Mouse (Mus musculus) lung, embryonic 16.5 days (tissue): ENCODE measurements around the gene Kcnj10. TPM values are rescaled to one million over a fixed set of nuclear protein-coding genes. Genes with fewer than 3 reads are reported as not detected.
A peak's percentile ranks its signal among the peaks of the same experiment; 100 is the strongest.

Experiments
- ATAC-seq: fragments of 200-750 bp; cut with Nextera tagmentation; 2 replicates; pipeline ENCODE4 v1.8.0; 2017; ENCODE audit warnings: low read depth, mild to moderate bottlenecking, moderate library complexity
- H3K27ac ChIP-seq: fragments of 300-500 bp; sonication (generic); 2 replicates; pipeline ENCODE4 v1.5.1; 2014; ENCODE audit warnings: mild to moderate bottlenecking, control low read depth, low read length
- H3K27me3 ChIP-seq: fragments of 300-500 bp; sonication (generic); 2 replicates; pipeline ENCODE4 v1.6.1; 2014; ENCODE audit warnings: low read depth, low read length, mixed read lengths; ENCODE audit not compliant: control insufficient read depth, insufficient read depth
- H3K36me3 ChIP-seq: fragments of 300-500 bp; sonication (generic); 2 replicates; pipeline ENCODE4 v1.6.1; 2014; ENCODE audit warnings: low read length; ENCODE audit not compliant: control insufficient read depth, insufficient read depth
- H3K4me1 ChIP-seq: fragments of 300-500 bp; sonication (generic); replicated peaks from 2 replicates; pipeline ENCODE4 v1.6.1; 2014; ENCODE audit warnings: low read length, mixed read lengths; ENCODE audit not compliant: control insufficient read depth, insufficient read depth
- H3K4me2 ChIP-seq: fragments of 300-500 bp; sonication (generic); 2 replicates; pipeline ENCODE4 v1.6.1; 2014; ENCODE audit warnings: low read depth, low read length, control low read depth
- H3K4me3 ChIP-seq: fragments of 300-500 bp; sonication (generic); 2 replicates; pipeline ENCODE4 v1.5.1; 2014; ENCODE audit warnings: mild to moderate bottlenecking, low read length, control low read depth
- H3K9ac ChIP-seq: fragments of 300-500 bp; sonication (generic); 2 replicates; pipeline ENCODE4 v1.6.1; 2014; ENCODE audit warnings: low read length, control low read depth
- H3K9me3 ChIP-seq: fragments of 300-500 bp; sonication (generic); 2 replicates; pipeline ENCODE4 v1.6.1; 2016; ENCODE audit warnings: low read length; ENCODE audit not compliant: control insufficient read depth
- WGBS: fragments of 180-500 bp; shearing (Covaris S2); extraction: QIAGEN DNeasy Blood & Tissue Kit; methylation state at CpG from one replicate; pipeline ENCODE4 v1.1.7; 2014; 5-methylcytosine and 5-hydroxymethylcytosine counted together
- polyA plus RNA-seq: library from polyadenylated mRNA; unstranded; fragments of >200 nt; fragmentation: Nextera tagmentation; extraction: Ambion mirVana; gene quantifications from 2 replicates; pipeline ENCODE4 v1.2.1, GENCODE M21; 2015

Kcnj10 gene
- polyA plus RNA-seq, 1 experiment from 2014 or later, result 0.20 TPM

DNA sequence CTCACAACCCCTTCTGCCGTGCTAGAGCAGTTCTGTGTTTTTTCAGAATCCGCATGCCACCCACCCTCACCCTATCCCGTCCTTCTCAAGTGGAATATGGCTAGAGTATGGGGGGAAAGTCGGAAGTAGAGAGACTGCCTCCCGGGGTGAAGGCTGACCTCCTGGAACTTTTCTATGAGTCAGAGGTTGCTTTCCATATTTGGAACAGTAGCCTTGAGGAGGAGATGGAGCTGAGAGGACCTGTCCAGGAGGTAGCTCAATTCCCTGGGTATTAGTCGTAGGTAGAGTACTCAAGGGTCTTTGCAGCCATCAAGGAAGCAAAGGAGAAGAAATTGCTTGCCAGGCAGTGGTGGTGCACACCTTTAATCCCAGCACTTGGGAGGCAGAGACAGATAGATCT, 11.0 kb downstream of the Kcnj10 start:
- H3K9me3 ChIP-seq, result no peaks in the 10 kb centered on the region
- H3K9ac ChIP-seq, result no peak overlapping the region
- H3K27ac ChIP-seq, result no peak overlapping the region
- peaks cover 10% of the 10 kb centered on the region for H3K4me1 ChIP-seq
- 55% methylated on average over 6 of the region's 6 CpGs for WGBS
- ATAC-seq, result no peak
- no peak overlapping the region for H3K4me3 ChIP-seq
- no peak overlapping the region for H3K4me2 ChIP-seq
- no peaks in the 10 kb centered on the region for H3K36me3 ChIP-seq
- H3K27me3 ChIP-seq, result no peaks in the 10 kb centered on the region; the same call in 1 of the 2 replicates

DNA sequence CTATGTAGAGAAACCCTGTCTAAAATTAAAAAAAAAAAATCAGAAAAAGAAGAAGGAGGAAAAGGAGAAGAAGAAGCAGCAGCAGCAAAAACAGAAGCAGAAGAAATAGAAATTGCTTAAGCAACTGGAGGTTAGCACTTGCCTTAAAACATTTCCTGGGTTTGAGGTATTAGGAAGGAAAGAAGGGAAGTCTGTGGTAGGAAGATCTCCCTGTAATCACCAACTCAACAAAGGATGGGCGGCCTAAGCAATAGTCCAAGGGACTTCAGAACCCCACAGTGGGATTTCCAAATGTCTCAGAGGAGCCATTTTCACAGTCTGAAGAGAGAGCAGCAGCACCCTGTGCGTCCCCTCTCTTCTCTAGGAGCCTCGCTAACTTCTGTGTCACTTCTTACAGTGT, 11.4 kb downstream of the Kcnj10 start:
- ATAC-seq, result no peak
- Histone ChIP-seq H3K27ac (no peak overlapping the region), H3K4me3 (no peak overlapping the region), H3K4me1 (peaks cover 10% of the 10 kb centered on the region), H3K9me3 (no peaks in the 10 kb centered on the region), H3K27me3 (no peaks in the 10 kb centered on the region; the same call in 1 of the 2 replicates), H3K4me2 (no peak overlapping the region), H3K36me3 (no peaks in the 10 kb centered on the region), H3K9ac (no peak overlapping the region)
- WGBS, result 76% methylated on average over 3 of the region's 3 CpGs

DNA sequence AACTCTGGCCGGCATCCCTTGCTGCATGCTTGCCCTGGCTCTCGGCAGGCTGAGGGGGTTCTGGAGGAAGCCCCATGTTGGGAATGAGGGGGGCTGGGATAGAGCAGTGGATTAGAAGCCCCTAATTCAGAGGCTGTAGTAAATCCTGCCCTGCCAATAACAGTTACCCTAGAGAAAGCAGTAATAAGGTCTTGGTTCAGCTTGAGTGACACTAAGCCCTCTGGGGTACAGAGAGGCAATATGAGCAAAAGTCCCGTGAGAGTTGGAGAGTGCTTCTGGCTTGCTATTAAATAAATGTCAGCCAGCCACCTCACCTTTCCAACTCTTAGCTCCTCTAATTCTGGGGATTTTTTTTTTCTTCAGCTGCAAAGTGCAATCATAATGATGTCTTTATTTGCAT, 14.3 kb downstream of the Kcnj10 start:
- no peaks in the 10 kb centered on the region; the same call in 1 of the 2 replicates for H3K27me3 ChIP-seq
- H3K4me3 ChIP-seq, result no peak overlapping the region
- H3K9ac ChIP-seq, result no peak overlapping the region
- H3K36me3 ChIP-seq, result no peaks in the 10 kb centered on the region
- peaks cover 3% of the 10 kb centered on the region; the same call in 1 of the 2 replicates for H3K4me1 ChIP-seq
- H3K4me2 ChIP-seq, result no peak overlapping the region
- 43% methylated on average over 3 of the region's 3 CpGs for WGBS
- no peak for ATAC-seq
- no peaks in the 10 kb centered on the region for H3K9me3 ChIP-seq
- no peak overlapping the region for H3K27ac ChIP-seq

DNA sequence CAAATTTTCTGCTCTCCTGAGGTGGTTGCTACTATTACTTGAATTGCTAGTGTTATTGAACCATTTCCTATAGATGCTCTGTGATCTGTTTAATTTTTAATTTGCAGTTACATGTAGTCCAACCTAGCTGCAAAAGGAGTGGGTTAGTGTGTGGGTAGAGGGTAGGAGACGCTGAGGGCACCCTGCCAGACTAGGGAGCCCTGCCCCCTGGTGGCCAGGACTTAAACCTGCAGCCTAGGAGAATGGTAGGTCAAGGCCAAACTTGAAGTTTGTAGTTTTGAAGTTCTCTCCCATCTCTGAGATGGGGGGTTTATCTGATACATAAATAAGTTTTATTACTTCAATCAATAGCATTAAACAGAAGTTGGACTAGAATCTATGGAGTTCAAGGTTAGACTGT, 16.5 kb downstream of the Kcnj10 start:
- WGBS, result 6% methylated on average over 1 of the region's 1 CpGs
- no peaks in the 10 kb centered on the region for H3K27me3 ChIP-seq
- no peak overlapping the region for H3K4me2 ChIP-seq
- peak; percentile 71; the same call in 1 of the 2 replicates for ATAC-seq
- no peak overlapping the region for H3K4me3 ChIP-seq
- H3K9ac ChIP-seq, result no peak overlapping the region
- H3K9me3 ChIP-seq, result no peaks in the 10 kb centered on the region
- H3K36me3 ChIP-seq, result no peaks in the 10 kb centered on the region
- no peaks in the 10 kb centered on the region for H3K4me1 ChIP-seq
- no peak overlapping the region for H3K27ac ChIP-seq

DNA sequence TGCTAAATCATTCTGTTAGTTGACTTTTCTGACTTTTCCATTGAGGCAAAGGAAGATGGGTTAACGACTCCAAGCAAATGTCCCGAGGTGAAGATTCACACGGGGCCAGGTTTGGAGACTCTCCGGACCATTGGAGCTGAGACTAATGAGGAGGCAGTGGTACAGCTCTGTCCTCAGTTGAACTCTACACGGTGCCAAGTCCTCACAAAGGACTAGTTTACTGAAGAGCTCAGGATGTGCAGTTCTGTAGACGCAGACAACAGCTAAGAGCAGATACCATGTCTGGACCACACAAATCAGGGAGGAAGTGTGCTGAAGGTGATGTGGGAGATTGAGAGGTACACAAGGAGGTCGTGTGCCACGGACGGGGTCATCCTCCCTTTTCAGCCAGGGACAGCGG, 17.3 kb downstream of the Kcnj10 start:
- no peaks in the 10 kb centered on the region for H3K4me1 ChIP-seq
- H3K36me3 ChIP-seq, result no peaks in the 10 kb centered on the region
- no peaks in the 10 kb centered on the region for H3K9me3 ChIP-seq
- no peak for ATAC-seq
- no peak overlapping the region for H3K27ac ChIP-seq
- H3K27me3 ChIP-seq, result no peaks in the 10 kb centered on the region
- no peak overlapping the region for H3K4me3 ChIP-seq
- no peak overlapping the region for H3K4me2 ChIP-seq
- no peak overlapping the region for H3K9ac ChIP-seq
- WGBS, result 65% methylated on average over 10 of the region's 10 CpGs

DNA sequence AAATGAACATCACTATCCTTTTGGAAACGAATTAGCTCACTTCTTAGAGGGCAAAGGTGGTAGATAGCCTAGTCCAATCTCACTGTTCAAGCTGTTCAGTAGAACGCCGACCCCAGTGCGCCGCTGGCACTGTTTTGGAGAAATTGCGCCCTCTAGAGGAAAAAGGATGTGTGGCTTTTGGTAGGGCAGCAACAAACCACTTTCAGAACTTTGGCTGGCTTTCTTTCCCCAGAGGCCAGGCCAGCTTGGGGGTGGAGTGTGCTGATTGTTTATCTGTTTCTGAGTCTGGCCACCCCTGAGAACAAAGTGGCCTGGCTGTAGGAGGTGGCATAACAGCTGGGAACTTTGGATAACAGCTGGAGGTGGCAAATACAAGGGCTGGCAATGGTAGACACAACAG, 23.7 kb downstream of the Kcnj10 start:
- no peak overlapping the region for H3K27ac ChIP-seq
- H3K9me3 ChIP-seq, result no peaks in the 10 kb centered on the region
- no peak overlapping the region for H3K9ac ChIP-seq
- H3K4me3 ChIP-seq, result no peak overlapping the region
- H3K4me2 ChIP-seq, result peak overlapping the region; percentile 28; the same call in 1 of the 2 replicates
- peaks cover 10% of the 10 kb centered on the region for H3K4me1 ChIP-seq
- H3K27me3 ChIP-seq, result 0 out of 2 replicates have a peak, but pooled peaks cover 2% of the 10 kb centered on the region
- peak; percentile 85 for ATAC-seq
- 8% methylated on average over 6 of the region's 6 CpGs for WGBS
- no peaks in the 10 kb centered on the region for H3K36me3 ChIP-seq

DNA sequence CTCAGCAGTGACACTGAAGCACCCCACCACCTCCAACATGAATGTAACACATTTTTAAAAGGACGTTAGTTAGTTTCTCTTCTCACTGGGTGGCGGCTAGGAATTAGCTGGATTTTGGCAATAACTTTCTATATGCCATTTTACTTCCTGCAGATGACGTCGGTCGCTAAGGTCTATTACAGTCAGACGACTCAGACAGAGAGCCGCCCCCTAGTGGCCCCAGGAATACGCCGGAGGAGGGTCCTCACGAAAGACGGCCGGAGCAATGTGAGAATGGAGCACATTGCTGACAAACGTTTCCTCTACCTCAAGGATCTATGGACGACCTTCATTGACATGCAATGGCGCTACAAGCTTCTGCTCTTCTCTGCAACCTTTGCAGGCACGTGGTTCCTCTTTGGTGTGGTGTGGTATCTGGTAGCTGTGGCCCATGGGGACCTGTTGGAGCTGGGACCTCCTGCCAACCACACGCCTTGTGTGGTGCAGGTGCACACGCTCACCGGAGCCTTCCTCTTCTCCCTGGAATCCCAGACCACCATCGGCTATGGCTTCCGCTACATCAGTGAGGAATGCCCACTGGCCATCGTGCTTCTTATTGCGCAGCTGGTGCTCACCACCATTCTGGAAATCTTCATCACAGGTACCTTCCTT, 27.9 kb downstream of the Kcnj10 start:
- ATAC-seq, result peak; percentile 51
- WGBS, result 23% methylated on average over 23 of the region's 23 CpGs

DNA sequence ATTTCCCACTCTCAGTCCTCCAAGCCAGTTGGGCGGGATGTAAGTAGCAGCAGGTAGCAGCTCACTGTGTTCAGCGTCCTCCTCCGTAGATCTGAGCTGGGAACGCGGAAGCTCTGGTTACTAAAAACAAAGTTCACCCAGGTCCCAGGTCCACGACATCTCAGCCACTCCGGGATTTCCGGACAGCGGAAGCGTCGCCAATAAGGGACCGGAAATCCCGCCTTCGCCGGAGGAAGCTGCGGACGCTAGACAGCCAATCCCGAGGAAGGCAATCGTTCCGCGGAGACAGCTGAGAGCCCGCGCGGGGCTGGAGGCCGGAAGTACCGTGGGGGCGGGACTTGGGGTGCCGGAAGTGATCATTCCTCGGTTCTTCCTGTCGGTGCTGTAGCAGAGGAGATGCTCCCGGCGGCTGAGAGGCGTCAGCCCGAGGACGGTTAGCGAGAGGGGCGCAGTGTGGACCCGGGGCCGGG, 35.2 kb downstream of the Kcnj10 start, which contains the start of gene Pigm:
Gene Pigm, plus strand, starts transcription at position 349 of the 470 bp plus-strand sequence.
- Histone ChIP-seq H3K27ac (peak within 1 kb of the TSS; percentile 88), H3K4me2 (peak within 1 kb of the TSS; percentile 98), H3K4me3 (peak within 1 kb of the TSS; percentile 83), H3K36me3 (peaks cover 5% of the 10 kb centered on the region), H3K4me1 (peaks cover 26% of the 10 kb centered on the region), H3K27me3 (no peaks in the 10 kb centered on the region), H3K9me3 (no peaks in the 10 kb centered on the region), H3K9ac (peak within 1 kb of the TSS; percentile 84)
- ATAC-seq, result peak; percentile 99
- WGBS, result under 1% methylated on average over 38 of the region's 39 CpGs

More for the DNA sequence above, 27.9 kb downstream of the Kcnj10 start:
- Histone ChIP-seq H3K4me2 (peak overlapping the region; percentile 37), H3K36me3 (no peaks in the 10 kb centered on the region), H3K4me3 (peak overlapping the region; percentile 1; the same call in 1 of the 2 replicates), H3K27ac (no peak overlapping the region), H3K9me3 (no peaks in the 10 kb centered on the region), H3K9ac (no peak overlapping the region), H3K27me3 (0 out of 2 replicates have a peak, but pooled peaks cover 2% of the 10 kb centered on the region), H3K4me1 (peaks cover 10% of the 10 kb centered on the region)

DNA sequence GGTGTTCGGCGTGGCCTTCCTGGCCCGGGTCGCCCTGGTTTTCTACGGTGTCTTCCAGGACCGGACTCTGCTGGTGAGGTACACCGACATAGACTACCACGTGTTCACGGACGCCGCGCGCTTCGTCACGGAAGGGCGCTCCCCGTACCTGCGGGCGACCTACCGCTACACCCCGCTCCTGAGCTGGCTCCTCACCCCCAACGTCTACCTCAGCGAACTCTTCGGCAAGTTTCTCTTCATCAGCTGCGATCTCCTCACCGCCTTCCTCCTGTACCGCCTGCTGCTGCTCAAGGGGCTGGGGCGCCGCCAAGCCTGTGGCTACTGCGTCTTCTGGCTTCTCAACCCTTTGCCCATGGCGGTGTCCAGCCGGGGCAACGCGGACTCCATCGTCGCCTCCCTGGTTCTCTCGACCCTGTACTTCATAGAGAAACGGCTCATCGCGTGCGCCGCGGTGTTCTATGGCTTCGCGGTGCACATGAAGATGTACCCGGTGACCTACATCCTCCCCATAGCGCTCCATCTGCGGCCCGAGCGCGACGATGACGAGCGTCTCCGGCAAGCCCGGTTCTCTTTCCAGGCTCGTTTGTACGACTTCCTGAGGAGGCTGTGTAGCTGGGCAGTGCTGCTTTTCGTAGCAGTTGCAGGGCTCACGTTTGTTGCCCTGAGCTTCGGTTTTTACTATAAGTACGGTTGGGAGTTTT, 35.9 kb downstream of the Kcnj10 start:
- peak overlapping the region; percentile 83 for H3K4me3 ChIP-seq
- peak overlapping the region; percentile 98 for H3K4me2 ChIP-seq
- no peak; the same call in 1 of the 2 replicates for ATAC-seq
- peaks cover 26% of the 10 kb centered on the region for H3K4me1 ChIP-seq
- WGBS, result 2% methylated on average over 62 of the region's 62 CpGs
- H3K36me3 ChIP-seq, result peaks cover 9% of the 10 kb centered on the region
- H3K9ac ChIP-seq, result peak overlapping the region; percentile 84
- no peaks in the 10 kb centered on the region for H3K9me3 ChIP-seq
- H3K27ac ChIP-seq, result peak overlapping the region; percentile 38
- no peaks in the 10 kb centered on the region for H3K27me3 ChIP-seq
